Mouse (Mus musculus) kidney, postnatal 4 days (tissue): ENCODE results near the gene Frs3.
A peak's percentile ranks its signal among the peaks of the same experiment; 100 is the strongest.

Experiments used
- DNase-seq, 2 experiments: peaks; one replicate each; pipeline ENCODE4 v3.0.0; 2021; ENCODE audit warnings: mixed read lengths in 2 of 2

Gene Frs3

GRCm38 (mm10) chr17:47737271-47738065 lies 48.6 kb downstream of the Frs3 start:
- DNase-seq = peak; percentile 88 to 93

GRCm38 (mm10) chr17:47738066-47738878 lies 49.4 kb downstream of the Frs3 start:
- peak; percentile 78 to 89 for DNase-seq

- DNase-seq = peak; percentile 49 to 66
These were observed 50.3 kb downstream of the Frs3 start for GRCm38 (mm10) chr17:47738879-47739798.

- DNase-seq = no peak
These were observed 51.4 kb downstream of the Frs3 start for GRCm38 (mm10) chr17:47740186-47740585.

- DNase-seq = peak; percentile 25 to 34
These were observed 54.3 kb downstream of the Frs3 start for GRCm38 (mm10) chr17:47742991-47743734.

- DNase-seq = no peak
These were observed 55.3 kb downstream of the Frs3 start for GRCm38 (mm10) chr17:47744086-47744485.

GRCm38 (mm10) chr17:47744746-47745368 lies 56.0 kb downstream of the Frs3 start:
- DNase-seq = peak; percentile 37 to 38

- DNase-seq = peak; percentile 32 to 49
These were observed 60.1 kb downstream of the Frs3 start for GRCm38 (mm10) chr17:47748791-47749553.

- no peak for DNase-seq
These were observed 60.8 kb downstream of the Frs3 start for GRCm38 (mm10) chr17:47749626-47750025.

GRCm38 (mm10) chr17:47750101-47750500 lies 61.3 kb downstream of the Frs3 start:
- no peak for DNase-seq

GRCm38 (mm10) chr17:47751811-47752210 lies 63.0 kb downstream of the Frs3 start:
- DNase-seq = no peak

GRCm38 (mm10) chr17:47753130-47753775 lies 64.4 kb downstream of the Frs3 start:
- DNase-seq = no peak
